Mouse (Mus musculus): ENCODE measurements around the gene Vmn1r87.
"Not testable (repeated sequence)": the region's sequence is repeated elsewhere in the genome, so short reads cannot be mapped to it uniquely, and the experiment has no call there.

Gene Vmn1r87

GRCm38 (mm10) chr7:13140057-13140456 is at the start of gene Vmn1r87:
Vmn1r87 (minus strand) TSS chr7:13140157.
- no peak for DNase-seq (ENCODE audit: low spot score)

- no peak for DNase-seq (ENCODE audit: low spot score)
Observed at GRCm38 (mm10) chr7:13159268-13159667, 19.3 kb upstream of the Vmn1r87 start, which contains the start of gene Vmn1r88. Vmn1r88 (plus strand) TSS chr7:13159568.

GRCm38 (mm10) chr7:13137340-13137739 is 2.6 kb downstream of the Vmn1r87 start:
- DNase-seq (ENCODE audit: low spot score), result no peak

GRCm38 (mm10) chr7:13131856-13132255 is 8.1 kb downstream of the Vmn1r87 start:
- DNase-seq (ENCODE audit: low spot score), result no peak

- not testable (repeated sequence) for DNase-seq (ENCODE audit: low spot score)
Observed at GRCm38 (mm10) chr7:13123554-13124153, 16.3 kb downstream of the Vmn1r87 start.

GRCm38 (mm10) chr7:13119817-13120216 is 20.1 kb downstream of the Vmn1r87 start, which contains the start of gene Vmn1r86:
Vmn1r86 (minus strand) TSS chr7:13119917.
- DNase-seq (ENCODE audit: low spot score), result no peak

- DNase-seq (ENCODE audit: low spot score), result no peak
Observed at GRCm38 (mm10) chr7:13095073-13095472, 44.9 kb downstream of the Vmn1r87 start, which contains the start of gene Vmn1r85. Vmn1r85 (minus strand) TSS chr7:13095173.

Measured in ovary, postnatal 14 days (tissue).